ENCODE assay signal across 1 mouse cellular context in the genomic region with DNA sequence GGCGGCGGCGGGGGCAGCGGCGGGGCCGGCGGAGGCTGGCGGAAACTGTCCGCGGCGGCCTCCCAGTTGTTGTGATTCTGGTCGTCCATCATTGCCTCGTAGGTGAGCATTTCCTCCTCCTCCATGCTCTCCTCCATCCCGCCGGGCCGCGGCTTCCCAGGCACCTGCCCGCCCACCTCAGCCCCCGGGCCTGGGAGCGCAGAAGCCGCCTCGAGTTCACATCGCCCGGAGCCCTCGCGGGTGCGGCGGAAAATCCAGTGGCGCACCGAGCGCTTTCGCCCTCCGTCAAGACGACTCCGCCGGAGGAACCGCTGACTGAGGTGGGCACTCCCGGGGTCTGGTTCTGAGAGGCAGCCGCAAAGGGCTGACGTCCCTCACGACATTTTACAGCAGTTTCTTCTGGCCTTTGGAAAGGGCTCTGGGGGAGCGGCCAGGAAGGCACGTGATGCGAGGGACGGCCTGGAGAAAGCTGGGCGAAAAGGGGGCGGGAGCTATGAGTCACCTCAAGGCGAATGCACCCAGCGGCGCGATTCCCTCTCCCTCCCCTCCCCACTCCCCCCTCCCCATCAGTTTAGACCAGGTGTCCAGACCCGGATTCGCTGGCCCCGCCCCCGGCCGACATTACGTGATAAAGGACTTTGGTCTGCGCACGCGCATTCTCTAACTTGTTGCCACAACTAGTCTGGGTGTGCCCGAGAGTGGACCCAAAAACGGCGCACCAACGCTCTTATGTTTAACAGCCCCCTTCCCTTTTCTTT.
TF ChIP-seq lines count a peak whose summit lies in the region.

A gene (minus strand): TSS at position 444 of the 758 bp plus-strand sequence.

TF ChIP-seq in MEL, 35 proteins besides CTCF, POLR2A, EP300 and RAD21 (continued from another document):
- TF ChIP-seq MAX (IDR thresholded peaks at IDR 0.05; ENCODE audit: low read length) = peak; percentile 94
- no peak for TF ChIP-seq CHD1 (IDR thresholded peaks at IDR 0.05; ENCODE audit: low read depth, low read length)
- peak; percentile 87 for TF ChIP-seq NELFE (IDR thresholded peaks at IDR 0.05; ENCODE audit: low read depth, low read length)
- TF ChIP-seq MAFK (IDR thresholded peaks at IDR 0.05; ENCODE audit: borderline replicate concordance, low read depth, low read length) = no peak
- TF ChIP-seq TAL1 (IDR thresholded peaks at IDR 0.05; ENCODE audit: low read length) = peak; percentile 43
- peak; percentile 60 for TF ChIP-seq TCF12 (IDR thresholded peaks at IDR 0.05; ENCODE audit: low read depth, low read length)
- no peak for TF ChIP-seq GABPA (IDR thresholded peaks at IDR 0.05; ENCODE audit: low read depth, low read length)
- TF ChIP-seq ELF1 (IDR thresholded peaks at IDR 0.05; ENCODE audit: low read depth, low read length) = 0 out of 2 replicates have a peak, but pooled peaks have one; percentile 23
- no peak for TF ChIP-seq SMC3 (IDR thresholded peaks at IDR 0.05; ENCODE audit: low read depth, low read length)
- TF ChIP-seq TBP (IDR thresholded peaks at IDR 0.05; ENCODE audit: low read depth, low read length) = peak; percentile 90
- TF ChIP-seq RCOR1 (IDR thresholded peaks at IDR 0.05; ENCODE audit: low read depth, low read length) = no peak
- TF ChIP-seq MYB (IDR thresholded peaks at IDR 0.05; ENCODE audit: low read depth, low read length) = no peak
- peak; percentile 99 for TF ChIP-seq MAZ (IDR thresholded peaks at IDR 0.05; ENCODE audit: low read depth, low read length)
- 0 out of 2 replicates have a peak, but pooled peaks have one; percentile 35 for TF ChIP-seq E2F4 (IDR thresholded peaks at IDR 0.05; ENCODE audit: borderline replicate concordance, low read depth, low read length)
